Mouse (Mus musculus) lung, postnatal 0 days (tissue): Measurements from ENCODE around the gene Ube2z.

ENCODE experiments used
- CTCF ChIP-seq: IDR thresholded peaks from 2 replicates; pipeline ENCODE4 v1.5.1; 2016; ENCODE audit warnings: antibody characterized with exemption, mild to moderate bottlenecking
- EP300 ChIP-seq: IDR thresholded peaks from 2 replicates; pipeline ENCODE4 v1.6.1; 2016; ENCODE audit warnings: antibody characterized with exemption, mild to moderate bottlenecking, control low read depth

- TF ChIP-seq CTCF (no peak), EP300 (no peak)
Measured at GRCm38 (mm10) chr11:96038560-96038959, 26.6 kb downstream of the Ube2z start.
